Mouse (Mus musculus) lung, adult 2 months (tissue): ENCODE results near the gene Olfr1330. TPM values are rescaled to one million over a fixed set of nuclear protein-coding genes. Genes with fewer than 3 reads are reported as not detected.
"Not testable (repeated sequence)": the region's sequence is repeated elsewhere in the genome, so short reads cannot be mapped to it uniquely, and the experiment has no call there.

Experiments used
- DNase-seq: peaks from one replicate; pipeline ENCODE4 v3.0.0; 2022
- H3K4me1 ChIP-seq: fragments of 200-500 bp; 2 replicates; pipeline ENCODE4 v1.6.1; 2011; ENCODE audit warnings: low read length; ENCODE audit not compliant: control insufficient read depth, insufficient read depth
- H3K4me3 ChIP-seq: fragments of 200-500 bp; replicated peaks from 2 replicates; pipeline ENCODE3; 2011; ENCODE audit warnings: low read depth, mild to moderate bottlenecking, control low read depth, low read length; ENCODE audit errors: extremely low read depth
- CTCF ChIP-seq: fragments of 200-500 bp; IDR thresholded peaks from 2 replicates; pipeline ENCODE4 v1.5.1; 2011; ENCODE audit warnings: mild to moderate bottlenecking, low read length, control low read depth; ENCODE audit not compliant: insufficient read depth
- POLR2A ChIP-seq: fragments of 200-500 bp; IDR thresholded peaks from 2 replicates; pipeline ENCODE4 v1.6.1; 2011; ENCODE audit warnings: low read depth, mild to moderate bottlenecking, control low read depth, low read length, borderline replicate concordance; ENCODE audit errors: extremely low read depth
- WGBS: fragments of 180-500 bp; shearing (Covaris S2); methylation state at CpG from one replicate; pipeline ENCODE4 v1.1.7; 2018; 5-methylcytosine and 5-hydroxymethylcytosine counted together
- polyA plus RNA-seq: library from polyadenylated mRNA; depleted of rRNA; stranded (reverse); fragments of >200 nt; gene quantifications from 2 replicates; pipeline ENCODE4 v1.2.3, GENCODE M21; 2012; rRNA removed

Gene Olfr1330
- polyA plus RNA-seq, result not detected in 2 replicates

DNA sequence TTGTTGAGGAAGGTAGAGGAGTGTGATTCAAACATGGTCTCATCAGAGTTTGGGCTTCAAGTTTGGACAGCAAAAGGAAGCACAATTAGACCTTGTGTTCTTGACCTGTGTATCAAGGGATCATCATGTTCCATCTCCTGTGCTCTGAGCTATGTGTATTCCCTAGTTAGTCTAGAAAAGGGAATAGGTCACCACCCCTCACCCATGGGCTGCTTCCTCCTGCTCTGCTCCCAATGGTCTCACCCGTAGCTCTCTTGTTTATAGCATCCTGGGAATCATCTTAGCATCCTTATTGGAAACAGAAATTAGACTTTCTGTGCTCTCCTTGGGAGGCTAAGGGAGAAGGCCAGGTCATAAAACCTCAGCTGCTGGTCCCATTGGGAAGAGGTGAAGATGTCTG is at the start of gene Olfr1330:
Gene Olfr1330, plus strand, starts transcription at position 301 of the 400 bp plus-strand sequence.
- no peak for TF ChIP-seq CTCF
- no peak for TF ChIP-seq POLR2A
- DNase-seq, result no peak
- Histone ChIP-seq H3K4me3 (no peak within 1 kb of the TSS), H3K4me1 (no peaks in the 10 kb centered on the region)
- 75% methylated on average over 1 of the region's 1 CpGs for WGBS

GRCm38 (mm10) chr4:118861791-118862190 is 26.6 kb upstream of the Olfr1330 start:
- 78% methylated on average over 1 of the region's 1 CpGs for WGBS
- Histone ChIP-seq H3K4me1 (no peaks in the 10 kb centered on the region), H3K4me3 (no peak overlapping the region)
- DNase-seq, result no peak
- TF ChIP-seq CTCF, result no peak
- TF ChIP-seq POLR2A, result no peak

DNA sequence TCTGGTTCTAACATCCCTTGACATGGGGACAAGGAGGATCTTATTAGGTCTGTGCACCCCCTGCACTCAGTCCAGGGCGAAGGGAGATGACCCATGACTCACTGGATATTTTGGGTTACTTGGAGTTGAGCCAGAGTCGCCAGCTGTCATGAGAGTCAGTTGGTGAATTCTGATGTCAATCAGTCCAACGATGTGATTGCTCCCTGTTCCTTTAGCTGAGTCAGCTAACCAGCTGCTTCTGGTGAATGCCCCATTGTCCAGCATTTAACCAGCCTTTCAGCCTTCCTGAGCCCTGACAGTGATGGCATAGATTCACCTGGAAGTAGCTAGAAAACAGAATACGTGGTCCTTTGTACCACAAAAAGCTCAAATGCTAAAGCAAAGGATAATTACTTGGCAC is 25.7 kb upstream of the Olfr1330 start:
- Histone ChIP-seq H3K4me1 (no peaks in the 10 kb centered on the region), H3K4me3 (no peak overlapping the region)
- 57% methylated on average over 4 of the region's 4 CpGs for WGBS
- TF ChIP-seq POLR2A, result no peak
- TF ChIP-seq CTCF, result no peak
- no peak for DNase-seq

DNA sequence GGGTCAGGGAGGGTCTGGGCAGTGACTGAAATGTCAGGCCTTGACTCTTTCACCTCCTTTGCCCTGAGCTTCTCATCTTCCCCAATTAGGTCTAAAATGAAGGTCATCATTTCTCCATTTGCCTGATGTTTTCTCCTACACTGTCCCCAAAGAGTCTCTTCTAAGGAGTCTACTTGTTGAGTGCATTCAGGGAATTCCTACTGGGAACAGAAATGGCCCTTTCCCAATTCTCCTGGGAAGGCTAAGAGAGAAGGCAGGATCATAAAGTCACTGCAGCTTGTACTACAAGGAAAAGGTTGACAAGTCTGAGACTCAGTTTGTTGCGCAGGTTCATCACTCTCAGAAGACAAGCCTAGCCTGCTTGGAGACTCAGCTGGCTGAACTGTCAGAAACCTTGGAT is 24.0 kb upstream of the Olfr1330 start, which contains the start of gene Olfr1331:
Gene Olfr1331, plus strand, starts transcription at position 301 of the 400 bp plus-strand sequence.
- TF ChIP-seq POLR2A (no peak), CTCF (no peak)
- Histone ChIP-seq H3K4me1 (no peaks in the 10 kb centered on the region), H3K4me3 (no peak within 1 kb of the TSS)
- WGBS, result 90% methylated on average over 1 of the region's 1 CpGs
- DNase-seq, result no peak

DNA sequence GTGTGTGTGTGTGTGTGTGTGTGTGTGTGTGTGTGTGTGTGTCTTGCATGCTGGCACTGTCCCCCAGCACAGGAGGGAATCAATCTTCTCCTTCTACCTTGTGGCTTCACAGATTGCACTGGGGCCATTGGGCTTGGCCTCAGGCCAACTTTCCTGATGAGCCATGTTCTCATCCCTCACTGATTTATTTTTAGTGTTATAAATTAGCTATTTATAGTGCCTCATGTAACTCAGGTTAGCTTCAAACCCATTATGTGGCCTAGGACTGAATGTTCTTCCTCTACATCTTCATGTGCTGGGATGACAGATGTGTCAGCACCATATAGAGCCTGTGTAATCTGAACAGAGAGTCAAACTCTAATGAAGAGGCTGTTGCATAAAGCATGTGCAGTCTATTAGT is 20.8 kb upstream of the Olfr1330 start:
- DNase-seq, result no peak
- TF ChIP-seq POLR2A (no peak), CTCF (no peak)

DNA sequence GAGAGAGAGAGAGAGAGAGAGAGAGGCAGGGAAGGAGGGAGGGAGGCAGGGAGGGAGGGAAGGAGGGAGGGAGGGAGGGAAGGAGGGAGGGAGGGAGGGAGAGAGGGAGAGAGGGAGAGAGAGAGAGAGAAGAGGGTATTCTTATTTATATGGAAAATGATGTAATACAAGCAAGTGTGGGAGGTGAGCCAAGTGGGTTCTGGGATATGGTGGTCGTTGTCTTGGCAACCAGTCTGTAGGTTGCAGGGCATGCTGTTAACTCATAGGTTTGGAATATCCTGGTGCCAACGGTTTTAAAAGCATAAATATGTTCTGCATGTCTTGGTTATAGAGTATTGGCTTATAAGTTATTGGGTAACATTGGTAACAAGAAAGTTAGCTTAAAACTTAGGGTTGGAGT is 13.6 kb downstream of the Olfr1330 start:
- no peak for DNase-seq
- Histone ChIP-seq H3K4me1 (no peaks in the 10 kb centered on the region), H3K4me3 (no peak overlapping the region)
- TF ChIP-seq POLR2A (no peak), CTCF (no peak)
- 58% methylated on average over 2 of the region's 2 CpGs for WGBS

More for the DNA sequence above, 20.8 kb upstream of the Olfr1330 start:
- H3K4me3 ChIP-seq, result no peak overlapping the region
- no peaks in the 10 kb centered on the region for H3K4me1 ChIP-seq

GRCm38 (mm10) chr4:118917365-118917764 is 29.0 kb downstream of the Olfr1330 start, which contains the start of gene Olfr1329:
Gene Olfr1329 (minus strand): TSS chr4:118917465.
- not testable (repeated sequence) for H3K4me1 ChIP-seq, DNase-seq, H3K4me3 ChIP-seq
- WGBS, result 58% methylated on average over 2 of the region's 2 CpGs

DNA sequence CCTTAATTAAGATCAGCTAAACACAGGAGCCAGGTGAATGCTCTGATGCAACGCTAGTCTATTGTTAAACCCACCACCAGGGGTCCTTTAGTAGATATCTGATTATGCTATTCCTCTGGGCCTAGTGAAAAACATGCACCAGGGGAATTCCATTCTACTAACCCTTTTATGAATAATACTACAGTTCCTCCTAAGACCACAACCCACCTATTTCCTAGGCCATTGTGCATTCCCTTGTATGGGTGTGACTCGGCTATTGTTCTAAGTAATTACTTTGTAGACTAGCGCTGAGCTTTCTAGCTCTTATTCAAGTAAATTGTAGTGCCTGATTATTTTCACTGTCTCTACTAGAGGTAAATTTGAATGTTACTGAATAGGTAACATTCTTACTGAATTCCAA is 42.9 kb downstream of the Olfr1330 start:
- not testable (repeated sequence) for H3K4me1 ChIP-seq, DNase-seq, H3K4me3 ChIP-seq
- WGBS, result 81% methylated on average over 3 of the region's 3 CpGs

DNA sequence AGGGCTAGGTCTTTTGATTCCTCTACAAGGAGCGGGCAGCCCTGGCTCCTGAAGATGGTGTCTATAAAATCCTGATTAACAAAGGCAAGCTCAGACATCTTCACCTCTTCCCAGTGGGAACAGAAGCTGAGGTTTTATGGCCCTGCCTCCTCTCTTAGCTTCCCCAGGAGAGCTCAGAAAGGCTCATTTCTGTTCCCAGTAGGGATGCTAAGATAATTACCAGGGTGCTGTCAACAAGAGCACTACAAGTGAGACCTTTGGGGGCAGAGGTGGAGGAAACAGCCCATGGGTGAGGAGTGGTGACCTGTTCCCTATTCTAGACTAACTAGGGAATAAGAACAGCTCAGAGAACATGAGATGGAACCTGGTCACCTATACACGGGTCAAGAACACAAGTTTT is 50.1 kb downstream of the Olfr1330 start, which contains the start of gene Olfr1328:
Gene Olfr1328, minus strand, starts transcription at position 101 of the 400 bp plus-strand sequence.
- no peak for TF ChIP-seq CTCF
- no peak for TF ChIP-seq POLR2A
- no peak for DNase-seq
- H3K4me3 ChIP-seq, result no peak within 1 kb of the TSS
- 75% methylated on average over 2 of the region's 2 CpGs for WGBS
- no peaks in the 10 kb centered on the region for H3K4me1 ChIP-seq

Other genes with a start within 250 kb of the Olfr1330 start
- gene Olfr62, start 229.6 kb upstream of the Olfr1330 start, polyA plus RNA-seq, result not detected in 2 replicates
- 7.2 and 12.8 TPM in 2 replicates for gene Olfr1342, start 195.8 kb upstream of the Olfr1330 start, polyA plus RNA-seq
- gene Olfr1341, start 185.1 kb upstream of the Olfr1330 start, polyA plus RNA-seq, result not detected in 2 replicates
- gene Olfr1340, start 168.5 kb upstream of the Olfr1330 start, polyA plus RNA-seq, result not detected in 2 replicates
- not detected in 2 replicates for gene Olfr1339, start 156.4 kb upstream of the Olfr1330 start, polyA plus RNA-seq
- gene Olfr1338, start 129.9 kb upstream of the Olfr1330 start, polyA plus RNA-seq, result not detected in 2 replicates
- not detected in 2 replicates for gene Olfr1337, start 106.0 kb upstream of the Olfr1330 start, polyA plus RNA-seq
- not detected in 2 replicates for gene Olfr1335, start 78.7 kb upstream of the Olfr1330 start, polyA plus RNA-seq
- not detected in 2 replicates for gene Olfr1333, start 52.3 kb upstream of the Olfr1330 start, polyA plus RNA-seq
- gene Olfr1331, start 23.9 kb upstream of the Olfr1330 start, polyA plus RNA-seq, result not detected in 2 replicates
- not detected in 2 replicates for gene Olfr1329, start 28.9 kb downstream of the Olfr1330 start, polyA plus RNA-seq
- not detected in 2 replicates for gene Olfr1328, start 50.0 kb downstream of the Olfr1330 start, polyA plus RNA-seq
- gene Lao1, start 73.0 kb downstream of the Olfr1330 start, polyA plus RNA-seq, result not detected in 2 replicates
- gene Slc2a1, start 220.1 kb downstream of the Olfr1330 start, polyA plus RNA-seq, result 32.0 and 39.0 TPM in 2 replicates